Mouse (Mus musculus) left cerebral cortex, postnatal 14 days (tissue): ENCODE measurements around the gene Wdfy3. TPM values are rescaled to one million over a fixed set of nuclear protein-coding genes. Genes with fewer than 3 reads are reported as not detected.

Experiments
- DNase-seq, 2 experiments: peaks; one replicate each; pipeline ENCODE4 v3.0.0; 2021 to 2022; ENCODE audit warnings: low spot score in 2 of 2, mixed read lengths in 1 of 2
- intact Hi-C: fragments of 180-260 bp; cut with DNase I; formaldehyde crosslinking; loops from one replicate; pipeline ENCODE4 v1.15.1; 2025
- total RNA-seq, 2 experiments: library from RNA; stranded (reverse); gene quantifications; 2 replicates each; pipeline ENCODE4 v1.2.3; 2021

The Wdfy3 gene
- total RNA-seq, 2 experiments from 2014 or later, result 109 to 112 TPM

GRCm38 (mm10) chr5:102063013-102063752 is 6.5 kb downstream of the Wdfy3 start:
- intact Hi-C loops, result no loop called here
- no peak for DNase-seq

DNA sequence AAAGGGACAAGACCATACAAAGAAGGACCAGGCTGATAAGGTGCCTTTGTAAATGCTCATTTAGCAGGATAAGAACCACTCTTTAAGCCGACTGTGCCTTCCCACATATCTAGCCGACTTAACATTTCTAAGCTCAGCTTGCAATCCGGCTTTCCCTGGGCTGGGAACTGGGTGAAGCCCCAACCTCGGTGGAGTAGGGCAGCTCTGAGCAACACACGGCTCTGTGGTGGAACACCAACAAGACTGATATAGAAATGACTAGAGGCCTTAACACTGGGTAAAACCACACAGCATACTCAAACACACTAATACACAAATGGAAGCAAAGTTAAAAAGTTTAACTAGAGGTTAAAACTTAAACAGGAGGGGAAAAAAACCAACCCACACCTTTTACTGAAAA is 7.9 kb downstream of the Wdfy3 start:
- no peak for DNase-seq
- intact Hi-C loops, result no loop called here

DNA sequence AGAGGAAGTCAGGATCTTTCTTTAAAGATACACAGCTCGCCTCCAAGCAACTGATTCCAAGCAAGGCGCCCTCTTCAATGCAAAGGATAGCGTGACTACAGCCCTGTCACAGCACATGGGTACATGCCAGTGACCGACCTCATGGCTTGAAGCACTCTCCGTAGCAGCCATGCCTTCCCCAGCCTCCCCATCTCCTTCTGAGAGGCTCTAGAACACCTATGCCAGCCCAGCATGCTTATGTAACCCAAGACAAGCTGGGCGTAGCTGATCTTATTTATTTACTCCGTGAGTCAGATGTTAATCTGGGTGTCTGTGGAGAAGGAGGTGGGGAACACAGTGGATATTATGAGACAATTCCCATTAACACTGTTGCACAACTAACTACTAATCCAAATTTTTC is 13.8 kb downstream of the Wdfy3 start:
- DNase-seq, result no peak
- intact Hi-C loops, result no loop called here

DNA sequence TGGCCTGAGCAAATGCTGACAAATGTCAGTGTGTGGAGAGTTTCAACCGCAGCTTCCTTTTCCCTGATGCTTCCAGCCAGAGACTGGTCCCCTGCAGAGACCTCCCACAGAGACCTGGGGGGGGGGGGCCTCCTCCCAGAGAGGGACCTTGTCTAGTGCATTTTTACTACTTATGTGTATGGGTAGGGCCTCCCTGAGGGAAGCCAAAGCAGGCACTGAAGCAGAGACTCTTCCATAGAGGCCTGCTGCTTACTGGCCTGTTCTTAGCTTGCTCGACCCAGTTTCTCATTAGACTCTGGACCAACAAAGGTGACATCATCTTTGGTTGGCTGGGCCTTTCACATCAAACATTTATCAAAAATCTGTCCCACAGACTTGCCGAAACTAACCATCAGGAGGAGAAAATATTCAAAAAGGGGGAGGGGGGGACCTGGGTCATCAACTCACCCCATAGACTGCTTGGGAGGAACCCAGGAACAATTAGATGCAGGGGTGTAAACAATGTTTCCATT is 14.5 kb downstream of the Wdfy3 start:
- no peak for DNase-seq
- intact Hi-C loops, result no loop called here

DNA sequence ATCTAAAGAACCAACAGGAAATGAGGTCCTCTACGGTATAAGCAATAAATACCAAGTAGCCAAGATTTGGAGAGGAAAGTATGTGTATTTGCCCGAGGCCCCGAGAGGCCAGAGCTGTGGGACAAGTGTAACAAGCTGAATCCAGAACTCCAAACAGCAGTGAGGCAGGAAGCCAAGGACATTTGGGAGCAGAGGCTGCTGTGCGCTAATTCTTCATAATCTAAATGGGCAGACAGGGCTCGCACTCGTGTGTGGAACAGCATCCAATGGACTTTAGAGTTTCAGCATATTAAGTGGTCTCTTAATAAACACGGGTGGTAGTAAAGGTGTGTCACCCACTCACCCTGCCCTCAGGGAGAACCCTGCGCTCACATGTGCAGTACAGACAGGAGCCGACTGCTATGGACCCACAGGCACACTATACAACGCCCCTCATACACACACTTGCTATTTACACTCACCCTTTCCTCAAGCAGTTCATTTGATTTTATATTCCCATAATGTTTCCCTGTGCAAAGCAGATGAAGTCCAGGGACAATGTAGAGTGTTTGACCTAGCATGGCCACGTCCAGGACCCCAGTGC is 15.1 kb downstream of the Wdfy3 start:
- intact Hi-C loops, result no loop called here
- no peak for DNase-seq

DNA sequence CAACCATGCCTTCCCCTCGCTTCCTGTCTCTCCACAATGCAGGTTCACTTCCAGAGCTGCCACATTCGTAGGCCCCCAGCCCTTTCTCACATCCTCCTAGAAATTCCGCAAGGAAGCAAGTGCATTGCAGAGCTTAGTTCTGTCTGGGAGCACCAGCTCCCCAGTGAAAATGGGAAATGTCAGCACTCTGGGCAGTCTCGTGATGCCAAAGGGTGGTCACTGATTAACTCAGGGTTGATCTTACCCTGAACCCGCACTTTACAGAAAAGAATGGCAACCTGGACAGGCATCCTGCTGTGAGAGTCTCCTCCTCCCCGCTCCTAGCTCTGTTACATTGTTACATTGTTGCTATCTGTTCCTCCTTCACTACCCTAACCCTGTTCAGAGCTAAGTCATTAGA is 16.8 kb downstream of the Wdfy3 start:
- intact Hi-C loops, result no loop called here
- DNase-seq, result no peak

DNA sequence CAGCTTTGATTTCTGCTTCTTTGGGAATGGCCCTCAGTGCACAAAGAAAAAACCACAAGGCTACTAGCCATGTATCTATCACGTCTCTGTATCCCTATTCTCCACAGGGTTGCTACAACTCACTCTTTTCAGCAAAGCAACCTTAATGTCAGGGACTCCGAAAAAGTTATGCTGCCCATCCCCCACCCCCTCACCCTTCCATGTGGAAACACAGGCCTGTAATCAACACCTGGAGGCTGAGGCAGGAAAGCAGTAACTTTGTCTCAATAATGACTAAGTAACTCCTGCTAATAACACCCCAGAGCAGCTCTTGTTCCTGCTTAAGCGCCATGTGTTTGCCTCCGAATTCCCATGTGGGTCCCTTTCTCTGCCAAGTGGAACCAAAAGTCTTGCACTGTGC is 17.3 kb downstream of the Wdfy3 start:
- no peak for DNase-seq
- intact Hi-C loops, result no loop called here

- no peak for DNase-seq
These were observed 19.0 kb downstream of the Wdfy3 start for GRCm38 (mm10) chr5:102050677-102051076.

DNA sequence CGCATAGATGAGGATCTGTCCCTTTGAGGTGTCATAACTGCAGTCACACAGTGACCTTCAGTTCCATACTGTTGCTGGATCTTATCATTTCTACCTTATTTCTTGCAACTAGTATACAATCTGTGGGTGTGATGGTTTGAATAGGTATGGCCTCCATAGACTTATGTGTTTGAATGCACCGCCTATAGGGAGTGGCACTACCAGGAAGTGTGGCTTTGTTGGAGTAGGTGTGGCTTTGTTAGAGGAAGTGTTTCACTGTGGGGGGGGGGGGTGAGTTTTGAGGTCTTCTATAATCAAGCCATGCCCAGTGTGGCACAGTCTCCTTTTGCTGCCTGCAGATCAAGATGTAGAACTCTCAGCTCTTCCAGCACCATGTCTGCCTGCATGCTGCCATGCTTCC is 21.3 kb downstream of the Wdfy3 start:
- DNase-seq, result no peak
- intact Hi-C loops, result no loop called here

More at GRCm38 (mm10) chr5:102050677-102051076, 19.0 kb downstream of the Wdfy3 start:
- intact Hi-C loops, result no loop called here

DNA sequence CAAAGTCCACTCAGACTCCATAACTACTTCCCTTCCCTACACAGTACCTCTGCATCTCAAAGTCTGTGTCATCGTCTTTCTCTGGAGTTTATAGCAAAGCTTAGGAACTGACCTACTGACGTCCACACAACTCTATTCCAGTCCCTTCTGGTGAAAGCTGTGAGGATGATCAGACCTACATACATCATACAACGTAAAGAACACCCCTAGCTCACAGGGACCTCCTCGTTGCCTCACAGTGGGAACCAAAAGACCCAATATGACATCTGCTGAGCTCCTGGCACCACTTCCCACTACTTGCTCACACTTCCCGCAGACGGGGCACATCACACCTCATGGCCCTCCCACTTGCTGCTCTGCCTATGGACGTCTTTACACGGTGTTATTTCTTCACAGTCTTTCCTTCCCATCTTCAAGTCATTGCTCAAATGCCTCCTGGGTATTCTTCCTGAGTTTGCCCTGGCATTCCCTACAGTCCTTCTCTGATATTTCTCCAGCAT is 23.1 kb downstream of the Wdfy3 start:
- intact Hi-C loops, result no loop called here
- no peak for DNase-seq

DNA sequence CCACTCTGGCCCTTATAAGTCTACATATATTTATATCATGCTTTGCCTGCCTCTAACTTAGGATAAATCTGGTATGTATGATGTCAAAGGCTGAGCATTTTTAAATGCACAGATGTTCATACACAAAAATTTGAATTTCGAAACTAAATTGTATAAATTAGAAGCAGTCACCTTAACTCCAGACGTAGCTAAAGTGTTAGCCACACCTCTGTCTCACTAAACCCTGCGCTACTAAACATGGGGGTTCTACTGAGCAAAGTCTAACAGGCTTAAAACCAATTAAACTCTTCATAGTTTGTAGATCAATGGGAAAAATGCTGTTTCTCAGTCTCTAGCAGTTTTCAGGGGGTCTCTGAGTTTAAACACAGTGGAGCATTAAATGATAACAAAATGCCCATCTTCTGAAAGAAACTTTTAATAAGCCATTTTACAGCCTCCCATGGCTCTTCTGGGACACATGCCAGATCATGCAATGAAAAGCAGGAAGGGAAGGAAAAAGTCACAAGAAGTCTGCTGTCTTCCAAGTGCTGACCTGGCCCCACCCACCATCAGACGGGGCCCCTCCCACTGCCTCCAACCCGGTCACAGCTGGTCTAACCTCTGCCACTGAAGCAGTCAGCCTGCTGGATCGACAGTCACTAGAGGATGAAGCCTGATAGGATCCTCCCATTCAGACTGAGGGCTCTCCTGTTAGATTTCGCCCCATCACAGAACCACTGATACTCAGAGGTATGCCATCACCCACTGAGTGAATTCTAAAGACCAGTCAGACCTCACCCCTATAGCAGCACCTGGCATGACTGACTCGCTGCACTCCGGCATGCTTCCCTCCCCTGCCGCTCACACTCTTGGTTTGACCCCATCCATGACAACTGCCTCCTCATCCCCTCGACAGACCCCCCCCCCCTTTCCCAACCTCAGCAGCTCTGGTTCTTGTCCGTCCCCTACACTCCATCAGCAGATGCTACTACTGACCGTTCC is 23.8 kb downstream of the Wdfy3 start:
- no peak for DNase-seq
- intact Hi-C loops, result no loop called here

DNA sequence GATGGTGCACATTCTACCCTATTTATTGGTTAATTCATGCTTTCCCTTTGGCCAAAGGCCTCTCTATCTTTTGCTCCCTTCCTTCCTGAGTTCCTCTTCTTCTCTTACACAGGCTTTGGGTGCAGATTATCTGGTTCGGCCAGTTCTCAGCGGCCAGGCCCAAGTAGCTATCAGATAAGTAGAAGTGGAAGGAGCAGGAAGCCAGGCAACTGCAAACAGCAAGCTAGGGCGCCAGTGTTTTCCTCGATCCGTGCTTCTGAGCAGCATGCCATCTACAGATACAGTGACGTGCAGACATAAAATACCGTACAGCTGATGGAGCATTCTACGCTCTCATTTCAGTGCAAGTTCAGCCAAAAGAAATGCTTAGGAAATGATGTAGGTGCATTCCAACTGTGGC is 24.5 kb downstream of the Wdfy3 start:
- intact Hi-C loops, result no loop called here

DNA sequence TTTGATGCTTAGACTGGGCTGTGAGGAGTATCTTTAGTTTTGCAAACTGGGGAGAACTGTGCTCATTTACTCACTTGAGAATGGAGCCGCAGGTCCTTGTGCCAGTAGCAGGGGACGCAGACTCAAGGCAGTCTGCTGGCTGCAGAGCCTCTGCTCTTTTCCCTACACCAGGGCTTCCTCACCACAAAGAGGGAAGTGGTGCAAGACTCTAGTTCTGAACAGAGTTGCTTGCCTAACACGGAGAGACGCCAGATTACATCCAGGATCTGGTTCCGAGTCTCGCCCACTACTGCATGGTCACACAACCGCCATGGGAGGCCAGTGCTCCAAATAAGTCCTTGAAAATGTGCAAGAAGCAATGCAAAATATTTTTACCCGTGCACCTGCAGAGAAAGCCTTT is 36.4 kb downstream of the Wdfy3 start:
- no peak for DNase-seq
- intact Hi-C loops, result no loop called here

More for the DNA sequence above, 24.5 kb downstream of the Wdfy3 start:
- no peak for DNase-seq

DNA sequence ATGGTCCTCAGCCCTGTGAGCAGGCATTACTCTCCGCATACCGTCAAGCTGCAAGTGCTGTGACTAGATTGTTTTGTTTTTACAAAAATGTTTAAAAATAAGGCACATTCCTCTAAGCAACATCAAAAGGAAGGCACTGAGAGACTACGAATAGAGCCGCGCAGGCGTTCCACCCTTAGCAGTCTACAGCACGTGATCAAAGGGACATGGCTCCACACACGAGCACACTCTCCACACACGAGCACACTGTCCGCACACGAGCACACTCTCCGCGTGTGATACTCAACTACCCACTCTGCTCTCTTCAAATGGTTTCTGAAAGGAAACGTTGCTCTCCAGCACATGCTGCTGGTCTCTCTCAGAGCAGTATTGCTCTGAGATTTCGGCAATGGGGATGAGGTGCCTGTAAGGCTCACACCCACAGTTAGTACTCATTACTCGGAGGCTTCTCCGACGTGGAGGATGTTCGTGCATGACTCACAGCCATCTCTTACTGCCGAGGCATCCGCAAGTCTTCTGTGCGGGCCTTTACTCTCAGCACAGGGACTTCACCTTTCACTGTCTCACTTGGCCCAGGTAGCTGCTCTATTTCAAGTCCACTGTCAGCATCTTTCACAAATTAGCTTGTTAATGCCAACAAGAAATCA is 37.0 kb downstream of the Wdfy3 start:
- DNase-seq, result peak; percentile 29 to 60
- intact Hi-C loops, result no loop called here

DNA sequence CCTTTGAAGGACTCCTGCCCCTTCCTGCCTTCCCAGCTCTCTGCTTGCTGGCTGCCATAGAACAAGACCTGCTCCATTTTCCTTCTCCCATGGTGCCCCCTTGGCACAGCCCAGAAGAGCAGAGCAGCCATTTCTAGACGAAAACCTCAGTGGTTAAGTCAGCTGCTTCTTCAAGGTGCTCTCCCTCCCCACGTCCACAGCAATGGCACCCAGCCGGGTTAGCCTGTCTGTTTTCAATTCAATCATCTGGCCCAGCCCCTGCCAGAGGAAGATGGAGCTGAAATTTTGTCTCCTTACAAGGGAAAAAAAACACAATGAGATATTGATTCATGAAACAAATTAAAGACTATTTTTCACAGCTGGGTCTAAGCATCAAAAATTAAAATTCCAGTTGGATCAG is 37.5 kb downstream of the Wdfy3 start:
- DNase-seq, result no peak

GRCm38 (mm10) chr5:102023376-102023775 is 46.3 kb downstream of the Wdfy3 start:
- intact Hi-C loops, result no loop called here
- no peak for DNase-seq

More for the DNA sequence above, 37.5 kb downstream of the Wdfy3 start:
- intact Hi-C loops, result no loop called here

DNA sequence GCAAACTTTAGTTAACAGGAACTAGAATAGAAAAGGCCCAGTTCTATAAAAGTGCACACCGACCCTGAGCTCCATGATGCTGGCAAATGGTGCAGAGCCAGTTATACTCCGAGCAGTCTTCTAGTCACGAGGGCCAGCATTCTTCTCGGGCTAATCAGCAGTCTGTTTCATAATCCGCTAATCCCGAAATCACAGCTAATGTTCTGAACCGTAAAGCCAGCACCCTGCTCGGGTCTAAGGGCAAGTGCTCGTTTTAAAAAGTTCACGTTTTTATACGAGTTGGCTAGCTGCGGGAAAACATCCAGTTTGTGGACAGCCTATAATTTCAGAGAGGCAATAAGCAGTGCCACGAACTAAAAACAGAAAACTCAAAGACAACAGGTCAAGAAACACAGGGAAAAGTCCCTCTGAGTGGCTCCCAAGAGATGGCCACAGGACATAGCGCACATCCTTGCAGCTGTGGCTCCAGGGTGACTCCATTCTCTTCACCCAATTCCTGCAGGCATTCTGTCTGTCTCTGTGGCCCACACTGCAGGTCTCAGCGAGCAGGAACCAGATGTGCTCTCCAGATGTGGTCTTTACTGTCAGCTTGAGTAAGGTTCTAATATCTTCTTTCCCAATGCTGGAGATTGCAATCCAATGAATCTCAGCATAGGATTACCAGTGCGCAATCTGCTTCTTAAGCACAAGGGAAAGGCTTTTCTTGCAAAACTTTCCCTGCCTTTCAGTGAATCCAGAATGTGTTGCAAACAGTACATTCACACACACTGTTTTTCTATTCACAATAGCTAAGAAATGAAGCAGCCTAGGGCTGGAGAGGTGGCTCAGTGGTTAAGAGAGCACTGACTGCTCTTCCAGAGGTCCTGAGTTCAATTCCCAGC is 47.5 kb downstream of the Wdfy3 start:
- intact Hi-C loops, result no loop called here
- DNase-seq, result no peak

- intact Hi-C loops, result no loop called here
These were observed 55.5 kb downstream of the Wdfy3 start for GRCm38 (mm10) chr5:102014235-102014634.

More at GRCm38 (mm10) chr5:102014235-102014634, 55.5 kb downstream of the Wdfy3 start:
- no peak for DNase-seq
